Mouse (Mus musculus) heart, embryonic 14.5 days (tissue): ENCODE measurements around the gene Galnt17. TPM values are rescaled to one million over a fixed set of nuclear protein-coding genes. Genes with fewer than 3 reads are reported as not detected.

ENCODE experiments used
- ATAC-seq: fragments of 200-750 bp; cut with Nextera tagmentation; 2 replicates; pipeline ENCODE4 v1.8.0; 2017; ENCODE audit warnings: low read depth, moderate TSS enrichment; ENCODE audit not compliant: insufficient number of reproducible peaks, insufficient read depth, low FRiP score
- H3K27ac ChIP-seq, 2 experiments: fragments of 200-500 bp in 1 of 2; fragments of 300-500 bp in 1 of 2; sonication (generic) in 1 of 2; replicated peaks in 1 of 2; 2 replicates each; pipeline ENCODE4 v1.5.1; 2012 to 2014; ENCODE audit warnings: low read depth in 2 of 2, low read length in 2 of 2, control low read depth in 1 of 2, mild to moderate bottlenecking in 1 of 2, mixed read lengths in 1 of 2; ENCODE audit not compliant: control insufficient read depth in 1 of 2, insufficient read depth in 1 of 2
- H3K27me3 ChIP-seq: fragments of 300-500 bp; sonication (generic); 2 replicates; pipeline ENCODE4 v1.6.1; 2014; ENCODE audit warnings: mild to moderate bottlenecking, low read length, control low read depth; ENCODE audit not compliant: control insufficient read depth, insufficient read depth
- H3K36me3 ChIP-seq: fragments of 300-500 bp; sonication (generic); 2 replicates; pipeline ENCODE4 v1.6.1; 2014; ENCODE audit warnings: mild to moderate bottlenecking, control low read depth, low read length, mixed read lengths; ENCODE audit not compliant: control insufficient read depth, insufficient read depth
- H3K4me1 ChIP-seq, 2 experiments: fragments of 200-500 bp in 1 of 2; fragments of 300-500 bp in 1 of 2; sonication (generic) in 1 of 2; 2 replicates each; pipeline ENCODE4 v1.6.1; 2012 to 2014; ENCODE audit warnings: low read length in 2 of 2, control low read depth in 1 of 2, mixed read lengths in 1 of 2; ENCODE audit not compliant: control insufficient read depth in 2 of 2, insufficient read depth in 2 of 2
- H3K4me2 ChIP-seq: fragments of 300-500 bp; sonication (generic); 2 replicates; pipeline ENCODE4 v1.6.1; 2014; ENCODE audit warnings: mild to moderate bottlenecking, low read length
- H3K4me3 ChIP-seq, 2 experiments: fragments of 200-500 bp in 1 of 2; fragments of 300-500 bp in 1 of 2; sonication (generic) in 1 of 2; 2 replicates each; pipeline ENCODE4 v1.5.1; 2012 to 2014; ENCODE audit warnings: low read length in 2 of 2, mild to moderate bottlenecking in 2 of 2, control low read depth in 1 of 2, low read depth in 1 of 2, moderate library complexity in 1 of 2; ENCODE audit not compliant: control insufficient read depth in 1 of 2, insufficient read depth in 1 of 2
- H3K9ac ChIP-seq: fragments of 300-500 bp; sonication (generic); 2 replicates; pipeline ENCODE4 v1.6.1; 2014; ENCODE audit warnings: mild to moderate bottlenecking, low read length
- H3K9me3 ChIP-seq: fragments of 300-500 bp; sonication (generic); 2 replicates; pipeline ENCODE4 v1.6.1; 2016; ENCODE audit warnings: low read length, control low read depth; ENCODE audit not compliant: control insufficient read depth
- WGBS: fragments of 180-500 bp; shearing (Covaris S2); extraction: QIAGEN DNeasy Blood & Tissue Kit; methylation state at CpG from one replicate; pipeline ENCODE4 v1.1.7; 2014; 5-methylcytosine and 5-hydroxymethylcytosine counted together
- polyA plus RNA-seq: library from polyadenylated mRNA; unstranded; fragments of >200 nt; fragmentation: Nextera tagmentation; extraction: Ambion mirVana; gene quantifications from 2 replicates; pipeline ENCODE4 v1.2.1, GENCODE M21; 2014

The Galnt17 gene
- polyA plus RNA-seq, 1 experiment from 2014 or later = 1.6 TPM

DNA sequence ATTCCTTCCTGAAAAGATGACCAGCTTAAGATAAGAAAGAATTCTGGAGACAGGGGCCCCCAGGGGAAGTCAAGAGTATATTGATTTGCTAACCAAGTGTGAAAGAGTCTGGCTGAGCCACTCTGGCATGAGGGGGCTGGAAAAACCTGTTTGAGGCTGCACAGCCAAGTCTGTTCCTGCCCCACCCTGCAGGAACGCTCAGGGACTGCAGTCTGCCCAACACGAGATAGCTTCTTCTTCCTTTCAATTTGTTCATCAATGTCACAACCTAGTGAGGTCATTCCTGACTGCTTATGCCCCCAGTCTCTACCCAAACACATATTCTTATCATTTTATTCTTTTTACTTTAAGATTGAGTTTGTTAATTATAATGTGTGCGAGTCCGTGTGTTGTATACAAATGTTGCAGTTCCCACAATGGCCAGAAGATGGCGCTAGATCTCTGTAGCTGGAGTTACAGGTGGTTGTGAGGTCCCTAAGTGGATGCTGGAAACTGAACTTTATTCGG is 357.4 kb downstream of the Galnt17 start:
- ATAC-seq = no peak
- Histone ChIP-seq H3K9ac (no peak overlapping the region), H3K4me2 (no peak overlapping the region), H3K4me3 (no peak overlapping the region), H3K27ac (no peak overlapping the region), H3K27me3 (no peaks in the 10 kb centered on the region), H3K36me3 (no peaks in the 10 kb centered on the region), H3K9me3 (peaks cover 9% of the 10 kb centered on the region; the same call in 1 of the 2 replicates), H3K4me1 (no peaks in the 10 kb centered on the region; a peak in 1 of 4 replicates)
- WGBS = 31% methylated on average over 6 of the region's 6 CpGs

GRCm38 (mm10) chr5:130950421-130950820 is 357.9 kb downstream of the Galnt17 start:
- H3K36me3 ChIP-seq = no peaks in the 10 kb centered on the region
- no peaks in the 10 kb centered on the region for H3K27me3 ChIP-seq
- H3K4me3 ChIP-seq = no peak overlapping the region
- WGBS = 40% methylated on average over 4 of the region's 4 CpGs
- H3K4me2 ChIP-seq = no peak overlapping the region
- no peaks in the 10 kb centered on the region; a peak in 1 of 4 replicates for H3K4me1 ChIP-seq
- H3K27ac ChIP-seq = no peak overlapping the region
- H3K9ac ChIP-seq = no peak overlapping the region
- peaks cover 9% of the 10 kb centered on the region; the same call in 1 of the 2 replicates for H3K9me3 ChIP-seq
- no peak for ATAC-seq

DNA sequence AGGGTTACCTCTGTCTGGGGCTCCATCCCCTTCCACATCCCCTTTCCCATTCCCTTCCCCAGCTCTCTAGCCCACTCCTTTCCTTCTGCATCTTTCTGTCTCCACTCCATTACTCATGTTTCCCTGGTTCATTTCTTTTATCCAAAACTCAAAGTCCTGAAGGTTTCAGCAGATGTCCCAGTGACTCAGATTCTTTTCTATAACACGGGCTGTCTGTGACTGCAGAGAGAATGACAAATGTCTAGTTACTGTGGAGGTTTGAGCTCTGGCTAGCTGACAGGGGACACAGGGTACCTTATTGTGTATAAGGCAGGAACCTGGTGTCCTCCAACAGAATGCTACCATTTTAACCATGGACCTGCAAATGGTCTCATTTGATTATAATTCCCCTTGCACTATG is 358.6 kb downstream of the Galnt17 start:
- Histone ChIP-seq H3K27ac (no peak overlapping the region), H3K27me3 (no peaks in the 10 kb centered on the region), H3K9ac (no peak overlapping the region), H3K4me2 (no peak overlapping the region), H3K4me3 (no peak overlapping the region), H3K4me1 (no peaks in the 10 kb centered on the region; a peak in 1 of 4 replicates), H3K9me3 (peaks cover 9% of the 10 kb centered on the region; the same call in 1 of the 2 replicates), H3K36me3 (no peaks in the 10 kb centered on the region)
- ATAC-seq = no peak
- WGBS = 70% methylated on average over 1 of the region's 1 CpGs

DNA sequence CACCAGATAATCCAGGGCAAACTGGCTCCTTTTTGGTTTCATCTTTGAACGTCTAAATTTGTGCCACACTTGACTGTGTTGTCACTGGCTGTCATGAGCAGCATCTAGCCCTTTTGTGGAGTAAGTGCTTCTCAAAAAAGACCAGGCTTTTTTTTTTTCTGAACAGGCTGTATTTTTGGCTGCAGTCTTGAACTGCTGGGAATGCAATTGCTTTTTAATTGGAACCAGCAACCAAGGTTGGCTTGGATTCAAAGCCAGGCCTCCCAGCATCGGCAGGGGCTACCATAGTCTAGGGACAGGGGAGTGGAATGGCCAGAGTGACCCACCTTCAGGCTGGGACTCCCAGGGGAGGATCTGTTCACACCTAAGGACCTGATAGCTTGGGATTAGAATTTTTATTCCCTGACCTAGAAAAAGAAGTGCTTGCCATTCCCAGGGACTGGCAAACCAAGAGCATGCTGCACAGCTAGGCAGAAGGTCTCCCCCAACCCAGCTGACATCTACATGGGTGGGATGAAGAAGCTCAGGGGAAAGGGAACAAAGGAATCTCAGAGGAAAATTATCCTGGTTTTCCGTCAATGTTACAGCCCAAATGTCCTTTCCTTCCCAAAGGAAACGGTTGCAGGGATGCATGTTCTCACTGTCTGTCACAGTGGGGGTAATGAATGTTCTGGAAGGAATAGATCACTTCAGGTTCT is 369.2 kb downstream of the Galnt17 start:
- H3K4me3 ChIP-seq = no peak overlapping the region
- peak overlapping the region in 1 of 2 experiments; percentile 47; a peak in 2 of 4 replicates for H3K27ac ChIP-seq
- H3K27me3 ChIP-seq = no peaks in the 10 kb centered on the region
- H3K4me2 ChIP-seq = no peak overlapping the region
- no peak overlapping the region for H3K9ac ChIP-seq
- WGBS = 39% methylated on average over 4 of the region's 4 CpGs
- H3K9me3 ChIP-seq = no peaks in the 10 kb centered on the region
- H3K4me1 ChIP-seq = peaks cover 8 to 9% of the 10 kb centered on the region in 2 experiments; a peak in 3 of 4 replicates
- H3K36me3 ChIP-seq = no peaks in the 10 kb centered on the region
- ATAC-seq = 0 out of 2 replicates have a peak, but pooled peaks have one; percentile 35

DNA sequence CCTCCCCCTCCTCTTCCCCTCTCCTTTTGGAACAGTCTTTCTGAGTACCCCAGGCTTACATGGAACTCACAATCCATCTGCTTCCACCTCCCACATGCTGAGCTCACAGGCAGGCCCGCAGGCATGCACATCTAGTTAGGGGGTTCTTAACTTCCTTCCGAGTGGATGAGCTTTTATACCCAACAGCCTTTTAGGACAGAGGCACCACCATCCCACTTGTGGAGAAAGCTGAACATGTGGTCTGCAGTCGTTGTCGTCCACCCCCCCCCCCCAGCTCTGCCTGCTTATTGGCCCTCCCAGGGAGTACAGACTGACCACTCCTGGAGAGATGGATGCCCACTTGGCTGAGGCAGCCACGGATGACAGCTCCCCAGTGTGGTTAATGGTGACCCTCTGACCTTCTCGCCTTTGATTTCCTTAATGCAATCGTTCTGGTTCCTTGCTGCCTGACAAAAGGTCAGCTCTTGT is 370.0 kb downstream of the Galnt17 start:
- 11% methylated on average over 7 of the region's 7 CpGs for WGBS
- no peaks in the 10 kb centered on the region for H3K36me3 ChIP-seq
- no peaks in the 10 kb centered on the region for H3K27me3 ChIP-seq
- peaks cover 8 to 9% of the 10 kb centered on the region in 2 experiments; a peak in 3 of 4 replicates for H3K4me1 ChIP-seq
- no peaks in the 10 kb centered on the region for H3K9me3 ChIP-seq
- H3K27ac ChIP-seq = no peak overlapping the region
- H3K4me2 ChIP-seq = no peak overlapping the region
- ATAC-seq = no peak
- no peak overlapping the region for H3K4me3 ChIP-seq
- H3K9ac ChIP-seq = no peak overlapping the region

DNA sequence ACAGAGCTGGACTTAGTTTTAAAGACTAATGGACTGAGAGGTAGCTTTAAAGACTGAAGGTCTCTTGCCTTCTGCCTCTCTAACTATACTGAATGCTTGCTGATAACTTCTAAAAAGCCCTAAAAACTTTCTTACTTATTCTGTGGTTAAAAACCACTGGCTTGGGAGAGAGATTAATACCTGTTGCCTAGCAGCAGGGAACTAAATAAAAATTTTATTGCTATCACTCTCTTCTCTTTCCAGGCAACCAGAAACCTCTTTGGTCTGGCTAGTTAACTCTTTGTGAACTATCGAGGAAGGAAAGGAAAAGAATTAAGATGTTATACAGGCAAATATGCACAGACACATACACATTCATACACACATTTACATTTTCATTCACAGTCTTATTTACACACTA is 377.3 kb downstream of the Galnt17 start:
- H3K27ac ChIP-seq = no peak overlapping the region
- H3K36me3 ChIP-seq = no peaks in the 10 kb centered on the region
- H3K9me3 ChIP-seq = no peaks in the 10 kb centered on the region
- no peak overlapping the region for H3K4me3 ChIP-seq
- 63% methylated on average over 1 of the region's 1 CpGs for WGBS
- ATAC-seq = no peak
- H3K9ac ChIP-seq = no peak overlapping the region
- no peaks in the 10 kb centered on the region for H3K27me3 ChIP-seq
- no peaks in the 10 kb centered on the region for H3K4me1 ChIP-seq
- no peak overlapping the region for H3K4me2 ChIP-seq

GRCm38 (mm10) chr5:130927794-130928149 is 380.5 kb downstream of the Galnt17 start:
- Histone ChIP-seq H3K9me3 (no peaks in the 10 kb centered on the region), H3K27ac (no peak overlapping the region), H3K4me2 (no peak overlapping the region)

More at GRCm38 (mm10) chr5:130927794-130928149, 380.5 kb downstream of the Galnt17 start:
- WGBS = 48% methylated on average over 8 of the region's 8 CpGs
- peak; percentile 69 for ATAC-seq
- Histone ChIP-seq H3K9ac (no peak overlapping the region), H3K4me1 (no peaks in the 10 kb centered on the region), H3K27me3 (no peaks in the 10 kb centered on the region), H3K4me3 (no peak overlapping the region), H3K36me3 (no peaks in the 10 kb centered on the region)
